Mouse (Mus musculus): ENCODE data around the gene Nos2. TPM values are rescaled to one million over a fixed set of nuclear protein-coding genes. Genes with fewer than 3 reads are reported as not detected.

Nos2 gene
- total and polyA plus RNA-seq, 3 experiments = not detected

DNA sequence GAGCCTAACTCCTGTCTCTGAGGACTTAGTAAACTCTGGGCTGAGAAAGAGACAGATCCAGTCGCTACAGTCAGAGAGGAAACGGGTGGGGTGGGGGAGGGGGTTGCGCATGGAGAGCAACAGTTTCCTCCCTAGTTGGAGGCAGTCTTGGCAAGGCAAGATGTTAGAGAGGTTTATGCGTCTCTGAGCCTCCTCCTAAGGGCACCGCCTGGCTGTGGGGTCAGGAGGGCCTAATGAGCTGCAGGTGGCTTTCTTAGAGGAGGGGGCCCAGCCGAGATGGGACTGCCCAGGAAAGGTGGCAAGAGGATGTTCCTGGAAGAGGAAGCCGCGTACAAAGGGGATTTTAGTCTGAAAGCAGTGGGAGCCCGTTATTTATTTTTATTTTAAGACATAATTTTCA lies 3.5 kb downstream of the Nos2 start:
- no peaks in the 10 kb centered on the region for H3K9me3 ChIP-seq (replicated peaks; ENCODE audit: insufficient read depth, low read length)
- H3K9ac ChIP-seq (ENCODE audit: control insufficient read depth, low read depth, low read length, poor library complexity, severe bottlenecking) = no peak overlapping the region
- H3K27ac ChIP-seq (ENCODE audit: control insufficient read depth, low read depth, low read length) = no peak overlapping the region
- TF ChIP-seq KAT2A (conservative IDR thresholded peaks at IDR 0.05; ENCODE audit: low read depth, low read length) = no peak
- TF ChIP-seq NRF1 (IDR thresholded peaks at IDR 0.05; ENCODE audit: insufficient read depth, low read depth, low read length, poor library complexity, severe bottlenecking) = no peak
- TF ChIP-seq MAX (IDR thresholded peaks at IDR 0.05; ENCODE audit: low read length) = no peak
- TF ChIP-seq ZNF384 (IDR thresholded peaks at IDR 0.05; ENCODE audit: low read depth, low read length) = no peak
- no peak for TF ChIP-seq USF1 (IDR thresholded peaks at IDR 0.05; ENCODE audit: low read depth, low read length)
- TF ChIP-seq CTCF (IDR thresholded peaks at IDR 0.05 in 2 of 3, conservative IDR thresholded peaks at IDR 0.05 in 1 of 3; ENCODE audit: control insufficient read depth in 1 of 3, insufficient read depth in 1 of 3, low read depth in 2 of 3, low read length in 3 of 3, poor library complexity in 1 of 3, severe bottlenecking in 1 of 3) = no peak
- TF ChIP-seq MYC (IDR thresholded peaks at IDR 0.05; ENCODE audit: low read depth, low read length) = no peak
- no peak for DNase-seq (ENCODE audit: low read depth, low spot score)
- H3K4me3 ChIP-seq (ENCODE audit: control insufficient read depth in 1 of 2, insufficient read depth in 1 of 2, low read depth in 2 of 2, low read length in 2 of 2) = no peak overlapping the region
- no peaks in the 10 kb centered on the region for H3K36me3 ChIP-seq (ENCODE audit: control insufficient read depth in 1 of 2, insufficient read depth in 2 of 2, low read length in 2 of 2)
- no peaks in the 10 kb centered on the region for H3K79me2 ChIP-seq (ENCODE audit: control insufficient read depth, insufficient read depth, low read length, poor library complexity)
- no peaks in the 10 kb centered on the region for H3K4me1 ChIP-seq (ENCODE audit: control insufficient read depth in 1 of 2, insufficient read depth in 2 of 2, low read length in 2 of 2)
- H3K27me3 ChIP-seq (ENCODE audit: control insufficient read depth in 1 of 2, insufficient read depth in 2 of 2, low read length in 2 of 2) = peaks cover 8 to 12% of the 10 kb centered on the region in 2 experiments

- H3K9me3 ChIP-seq (replicated peaks; ENCODE audit: insufficient read depth, low read length) = no peaks in the 10 kb centered on the region
- no peaks in the 10 kb centered on the region for H3K79me2 ChIP-seq (ENCODE audit: control insufficient read depth, insufficient read depth, low read length, poor library complexity)
- DNase-seq (ENCODE audit: low read depth, low spot score) = no peak
- TF ChIP-seq POLR2A (IDR thresholded peaks at IDR 0.05; ENCODE audit: control insufficient read depth in 1 of 2, insufficient read depth in 1 of 2, low read depth in 1 of 2, low read length in 2 of 2, poor library complexity in 1 of 2) = no peak
- TF ChIP-seq GABPA (IDR thresholded peaks at IDR 0.05; ENCODE audit: low read depth, low read length) = no peak
- no peak for TF ChIP-seq E2F4 (IDR thresholded peaks at IDR 0.05; ENCODE audit: borderline replicate concordance, low read depth, low read length)
- TF ChIP-seq POLR2AphosphoS2 (IDR thresholded peaks at IDR 0.05; ENCODE audit: low read length) = no peak
- no peak for TF ChIP-seq HCFC1 (IDR thresholded peaks at IDR 0.05; ENCODE audit: low read depth, low read length)
- TF ChIP-seq UBTF (IDR thresholded peaks at IDR 0.05; ENCODE audit: borderline replicate concordance, insufficient read depth, low read depth, low read length) = no peak
- no peak for TF ChIP-seq MAZ (IDR thresholded peaks at IDR 0.05; ENCODE audit: low read depth, low read length)
- TF ChIP-seq NRF1 (IDR thresholded peaks at IDR 0.05; ENCODE audit: insufficient read depth, low read depth, low read length, poor library complexity, severe bottlenecking) = no peak
- TF ChIP-seq MEF2A (IDR thresholded peaks at IDR 0.05; ENCODE audit: extremely low read depth, insufficient replicate concordance, low read depth, low read length, poor library complexity, severe bottlenecking) = no peak
- no peak for TF ChIP-seq CHD1 (IDR thresholded peaks at IDR 0.05; ENCODE audit: low read depth, low read length)
- no peak for TF ChIP-seq BHLHE40 (IDR thresholded peaks at IDR 0.05; ENCODE audit: borderline replicate concordance, low read depth, low read length)
- TF ChIP-seq GATA1 (IDR thresholded peaks at IDR 0.05; ENCODE audit: low read depth, low read length) = no peak
- TF ChIP-seq NELFE (IDR thresholded peaks at IDR 0.05; ENCODE audit: low read depth, low read length) = no peak
- TF ChIP-seq RCOR1 (IDR thresholded peaks at IDR 0.05; ENCODE audit: low read depth, low read length) = no peak
- peaks cover 7 to 15% of the 10 kb centered on the region in 2 experiments for H3K27me3 ChIP-seq (ENCODE audit: control insufficient read depth in 1 of 2, insufficient read depth in 2 of 2, low read length in 2 of 2)
- H3K27ac ChIP-seq (ENCODE audit: control insufficient read depth, low read depth, low read length) = no peak overlapping the region
- no peaks in the 10 kb centered on the region for H3K36me3 ChIP-seq (ENCODE audit: control insufficient read depth in 1 of 2, insufficient read depth in 2 of 2, low read length in 2 of 2)
- no peaks in the 10 kb centered on the region for H3K4me1 ChIP-seq (ENCODE audit: control insufficient read depth in 1 of 2, insufficient read depth in 2 of 2, low read length in 2 of 2)
- H3K4me3 ChIP-seq (ENCODE audit: control insufficient read depth in 1 of 2, insufficient read depth in 1 of 2, low read depth in 2 of 2, low read length in 2 of 2) = no peak overlapping the region
- no peak overlapping the region for H3K9ac ChIP-seq (ENCODE audit: control insufficient read depth, low read depth, low read length, poor library complexity, severe bottlenecking)
Measured at GRCm38 (mm10) chr11:78924916-78925315, 4.3 kb downstream of the Nos2 start.
